Mouse (Mus musculus): Measurements from ENCODE around the gene Kmt2b.
A peak's percentile ranks its signal among the peaks of the same experiment; 100 is the strongest.

Kmt2b gene

GRCm38 (mm10) chr7:30534633-30535577, 53.6 kb downstream of the Kmt2b start, which contains the start of gene Arhgap33:
Arhgap33 (minus strand) TSS chr7:30535060.
- peak; percentile 94 to 98 for DNase-seq (ENCODE audit: low spot score in 2 of 2)

- DNase-seq (ENCODE audit: low spot score in 2 of 2): peak in 1 of 2 experiments; percentile 58
Measured at GRCm38 (mm10) chr7:30533941-30534632, 54.4 kb downstream of the Kmt2b start.

- no peak for DNase-seq (ENCODE audit: low spot score in 2 of 2)
Measured at GRCm38 (mm10) chr7:30532931-30533330, 55.6 kb downstream of the Kmt2b start.

GRCm38 (mm10) chr7:30531291-30531815, 57.2 kb downstream of the Kmt2b start:
- DNase-seq (ENCODE audit: low spot score in 2 of 2): peak; percentile 78 to 85

GRCm38 (mm10) chr7:30526981-30527380, 61.5 kb downstream of the Kmt2b start:
- DNase-seq (ENCODE audit: low spot score in 2 of 2): no peak

- DNase-seq (ENCODE audit: low spot score in 2 of 2): no peak
Measured at GRCm38 (mm10) chr7:30526399-30526798, 62.1 kb downstream of the Kmt2b start.

GRCm38 (mm10) chr7:30525954-30526353, 62.6 kb downstream of the Kmt2b start:
- DNase-seq (ENCODE audit: low spot score in 2 of 2): no peak

GRCm38 (mm10) chr7:30524487-30524886, 64.0 kb downstream of the Kmt2b start:
- no peak for DNase-seq (ENCODE audit: low spot score in 2 of 2)

GRCm38 (mm10) chr7:30522871-30523270, 65.7 kb downstream of the Kmt2b start:
- no peak for DNase-seq (ENCODE audit: low spot score in 2 of 2)

GRCm38 (mm10) chr7:30520856-30521255, 67.7 kb downstream of the Kmt2b start:
- DNase-seq (ENCODE audit: low spot score in 2 of 2): no peak

GRCm38 (mm10) chr7:30520396-30520795, 68.1 kb downstream of the Kmt2b start:
- DNase-seq (ENCODE audit: low spot score in 2 of 2): no peak
